Mouse (Mus musculus) left cerebral cortex, adult 8-10 months (tissue): ENCODE results near the gene Ube4a. TPM values are rescaled to one million over a fixed set of nuclear protein-coding genes. Genes with fewer than 3 reads are reported as not detected.
A peak's percentile ranks its signal among the peaks of the same experiment; 100 is the strongest.
"Not testable (repeated sequence)": the region's sequence is repeated elsewhere in the genome, so short reads cannot be mapped to it uniquely, and the experiment has no call there.

ENCODE experiments used
- DNase-seq, 2 experiments: peaks; one replicate each; pipeline ENCODE4 v3.0.0; 2022; ENCODE audit warnings: low spot score in 2 of 2
- total RNA-seq, 4 experiments: library from RNA; stranded (reverse); gene quantifications; 2 replicates each; pipeline ENCODE4 v1.2.4; 2022

Ube4a gene
- total RNA-seq, 4 experiments from 2014 or later = 62.3 to 70.2 (median 68.5) TPM

DNA sequence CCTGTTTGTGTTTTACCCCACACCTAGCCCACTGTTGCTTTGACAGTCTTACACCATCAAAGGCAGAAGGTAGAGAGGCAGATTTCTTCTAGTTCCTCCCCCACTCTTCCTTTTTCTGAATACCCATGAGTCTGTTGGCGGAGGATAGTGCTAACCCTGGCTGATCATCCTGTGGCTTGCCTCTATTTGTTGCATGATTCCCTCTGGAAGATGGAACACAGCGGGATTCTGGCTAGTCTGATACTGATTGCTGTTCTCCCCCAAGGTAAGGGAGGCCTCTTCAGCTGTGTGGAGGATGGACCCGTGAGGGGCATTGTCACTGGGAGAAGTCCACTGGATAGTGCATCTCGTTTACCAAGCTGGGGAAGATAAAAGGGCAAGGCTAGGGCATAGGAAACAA lies 16.3 kb upstream of the Ube4a start, which contains the start of gene Cd3d:
Cd3d (plus strand) TSS at position 111 of the 400 bp plus-strand sequence.
- no peak for DNase-seq

DNA sequence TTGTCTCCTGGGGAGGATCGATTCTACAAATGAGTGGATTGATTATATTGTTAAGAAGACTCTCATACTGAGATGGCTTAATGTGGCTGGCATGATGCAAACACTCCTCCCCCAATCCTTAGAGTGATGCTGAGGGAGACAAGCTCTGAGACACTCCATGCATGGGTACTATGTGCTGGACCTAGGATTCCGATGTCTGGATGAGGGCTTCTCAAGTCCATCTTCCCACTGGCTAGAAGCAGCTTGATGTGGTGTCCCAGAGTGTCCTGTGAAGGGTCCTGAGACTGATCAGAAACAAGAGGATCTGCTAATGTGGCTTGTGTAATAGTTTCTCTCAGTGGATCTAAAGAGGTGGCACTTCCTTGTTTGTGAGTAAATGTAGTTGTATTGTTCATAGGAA lies 15.7 kb upstream of the Ube4a start:
- no peak for DNase-seq

DNA sequence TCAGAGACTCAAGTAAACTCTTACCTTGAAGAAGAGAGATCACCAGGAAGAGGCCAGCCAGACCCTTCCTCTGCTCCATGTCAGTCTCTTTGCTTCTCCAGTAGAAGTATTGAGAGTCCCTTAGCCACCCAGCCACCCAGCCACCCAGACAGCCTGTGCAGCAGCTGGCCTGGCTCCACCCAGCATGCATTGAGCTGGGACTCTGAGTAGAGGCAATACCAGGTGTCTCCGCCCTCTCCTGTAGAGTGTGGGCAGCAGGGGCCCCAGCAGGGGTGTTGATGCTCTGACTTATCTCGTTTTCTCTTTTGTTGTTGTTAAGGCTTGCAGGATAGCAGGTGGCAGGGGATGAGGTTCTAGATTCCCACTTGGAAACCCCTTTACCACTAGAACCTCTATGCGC lies 14.8 kb upstream of the Ube4a start, which contains the start of gene Cd3g:
Cd3g (minus strand) TSS at position 190 of the 400 bp plus-strand sequence.
- no peak for DNase-seq

DNA sequence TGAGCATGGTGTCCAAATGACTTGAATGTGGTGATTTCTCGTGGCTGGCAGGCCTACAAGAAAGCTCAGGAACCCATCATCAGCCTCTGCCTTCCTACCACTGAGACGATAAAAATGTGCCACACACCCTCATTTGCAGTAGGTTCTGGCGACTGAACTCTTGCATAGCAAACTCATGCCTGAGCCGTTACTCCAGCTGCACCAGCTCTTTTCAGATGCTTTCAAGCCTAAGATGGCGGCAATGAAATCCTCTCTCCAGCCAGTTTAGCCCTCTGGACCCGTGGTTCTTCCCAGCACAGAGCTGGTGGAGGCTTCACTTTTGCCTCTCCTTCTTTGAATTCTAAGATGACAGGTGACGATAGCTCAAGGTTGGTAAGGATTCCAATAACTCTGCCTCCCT lies 14.4 kb upstream of the Ube4a start:
- no peak for DNase-seq

DNA sequence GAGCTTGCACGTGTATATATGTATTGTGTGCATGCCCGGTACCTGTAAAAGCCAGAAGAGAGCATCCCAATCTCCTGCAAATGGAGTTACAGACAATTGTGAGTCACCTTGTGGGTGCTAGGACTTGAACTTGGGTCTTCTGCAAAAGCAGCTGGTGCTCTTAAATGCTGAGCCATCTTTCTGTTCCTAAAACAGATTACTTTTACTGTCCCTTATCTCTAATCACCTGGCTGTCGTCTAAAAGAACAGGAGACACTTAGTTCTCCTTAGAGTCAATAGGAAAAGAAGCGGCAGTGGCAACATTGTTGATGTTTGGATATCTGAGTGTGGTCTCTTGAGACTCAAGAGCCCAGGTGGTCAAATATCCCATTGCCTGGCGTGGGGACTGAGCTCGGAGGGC lies 12.4 kb upstream of the Ube4a start:
- no peak for DNase-seq

DNA sequence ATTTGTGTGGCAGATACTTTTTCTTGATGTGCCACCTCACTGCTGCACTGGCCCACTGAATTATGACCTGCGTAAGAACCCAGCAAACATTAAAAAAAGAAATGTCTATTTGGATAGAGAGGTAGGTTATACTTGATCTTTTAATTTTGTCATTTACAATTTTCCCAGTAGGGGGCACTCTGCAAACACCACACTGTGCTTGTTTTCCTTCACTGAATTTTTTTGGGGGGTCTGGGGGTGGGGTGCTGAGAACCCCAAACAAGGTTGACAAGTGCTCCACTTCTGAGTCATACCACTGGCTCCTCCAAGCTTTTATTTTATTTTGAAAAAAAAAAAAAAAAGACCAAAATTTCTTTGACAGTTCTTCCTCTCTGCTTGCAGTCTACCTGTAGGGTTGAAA lies 4.0 kb upstream of the Ube4a start:
- DNase-seq = no peak

DNA sequence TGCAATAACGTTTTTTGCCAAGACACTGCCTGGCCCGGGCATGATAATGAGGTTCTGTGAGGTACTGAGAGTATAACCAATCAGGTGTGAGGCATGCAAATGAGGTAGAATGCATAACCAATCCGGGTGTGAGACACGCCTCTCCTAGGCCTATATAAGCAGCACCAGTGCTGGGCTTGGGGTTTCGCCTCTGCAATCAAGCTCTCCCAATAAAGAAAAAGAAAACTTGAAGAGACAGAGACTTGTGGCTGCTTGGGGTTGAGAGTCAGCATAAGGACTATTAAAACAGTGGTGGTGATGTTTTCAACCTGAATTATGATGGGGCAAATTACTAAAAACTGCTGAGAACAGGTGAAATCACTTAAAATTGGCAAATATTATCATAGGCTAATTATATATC lies 2.4 kb upstream of the Ube4a start:
- DNase-seq = not testable (repeated sequence)

DNA sequence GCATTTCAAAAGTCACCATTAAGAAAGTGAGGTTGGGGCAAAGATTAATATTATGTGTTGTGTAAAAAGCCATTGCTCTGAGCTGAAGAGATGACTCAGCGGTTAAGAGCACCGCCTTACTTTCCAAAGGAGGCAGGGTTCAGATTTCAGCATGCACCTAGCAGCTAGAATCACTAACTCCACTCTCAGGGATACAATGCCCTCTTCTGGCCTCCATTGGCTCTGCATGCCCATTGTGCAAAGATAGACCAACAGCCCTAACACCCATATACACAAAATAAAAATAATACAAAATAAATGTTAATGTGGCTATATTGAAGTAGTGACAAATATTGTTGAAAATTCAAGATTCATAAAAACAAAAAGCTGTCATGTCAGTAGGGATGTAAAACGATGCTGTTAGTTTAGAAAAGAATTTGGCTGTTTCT lies 1.4 kb upstream of the Ube4a start:
- peak; percentile 18 to 30 for DNase-seq

DNA sequence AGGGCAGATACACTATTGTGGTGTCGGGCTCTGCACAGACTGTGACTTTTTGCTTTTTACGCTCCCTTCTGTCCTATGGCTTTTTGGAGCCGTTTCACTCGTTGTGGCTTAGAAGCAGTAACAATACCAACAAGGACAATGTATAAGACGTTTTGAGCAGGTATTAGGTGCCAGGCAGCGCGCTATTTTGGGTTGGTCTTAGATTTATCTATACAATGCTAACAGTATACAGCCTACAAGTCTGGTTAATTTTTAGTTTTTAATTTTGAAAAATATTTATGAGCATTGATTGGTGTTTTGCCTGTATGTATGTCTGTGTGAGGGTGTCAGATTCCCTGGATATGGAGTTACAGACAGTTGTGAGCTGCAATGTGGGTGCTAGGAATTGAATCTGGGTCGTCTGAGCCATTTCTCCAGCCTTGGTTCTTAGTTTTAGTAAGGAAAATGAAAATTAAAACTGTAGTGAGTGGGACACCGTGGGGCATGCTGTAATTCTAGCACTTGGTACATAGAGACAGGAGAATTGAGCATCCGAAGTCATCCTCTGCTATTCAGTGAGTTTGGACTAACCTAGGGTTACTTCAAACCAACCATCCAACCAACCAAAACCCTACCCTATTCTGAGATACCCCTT lies 550 bp upstream of the Ube4a start:
- DNase-seq = no peak

DNA sequence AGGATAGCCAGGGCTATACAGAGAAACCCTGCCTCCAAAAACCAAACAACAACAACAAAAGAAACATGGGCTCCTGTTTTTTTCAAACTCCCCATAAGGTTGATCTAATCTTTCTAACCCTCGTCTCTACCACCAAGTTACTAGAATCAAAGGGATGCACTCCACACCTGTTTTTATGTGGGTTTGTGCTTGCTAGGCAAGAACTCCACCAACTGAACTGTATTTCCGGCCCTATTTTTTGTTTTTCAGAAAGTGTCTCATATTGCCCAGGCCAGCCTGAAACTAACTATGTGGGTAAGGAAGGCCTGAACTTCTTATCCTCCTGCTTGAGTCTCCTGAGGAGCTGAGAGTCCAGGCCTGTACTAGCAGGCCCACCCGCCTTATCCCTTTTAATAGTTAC lies 11.0 kb downstream of the Ube4a start:
- no peak for DNase-seq

DNA sequence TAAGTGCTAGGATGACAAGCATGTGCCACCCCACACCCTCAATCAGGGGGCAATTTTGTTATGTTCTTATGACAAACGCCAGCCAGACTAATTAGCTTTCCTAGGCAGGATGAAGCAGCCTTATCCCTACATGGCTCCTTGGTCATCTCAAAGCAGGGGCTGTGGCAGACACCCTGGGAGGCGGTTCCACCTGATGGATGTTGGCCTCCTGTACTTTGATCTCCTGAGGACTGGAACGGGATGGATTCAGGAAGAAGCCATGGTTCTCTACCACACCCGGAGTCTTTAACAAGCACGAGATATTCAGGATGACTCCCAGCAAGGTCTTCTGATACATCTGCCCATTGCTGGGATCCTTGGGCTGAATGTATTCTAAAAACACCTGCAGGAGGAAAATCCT lies 17.6 kb downstream of the Ube4a start:
- DNase-seq = no peak

DNA sequence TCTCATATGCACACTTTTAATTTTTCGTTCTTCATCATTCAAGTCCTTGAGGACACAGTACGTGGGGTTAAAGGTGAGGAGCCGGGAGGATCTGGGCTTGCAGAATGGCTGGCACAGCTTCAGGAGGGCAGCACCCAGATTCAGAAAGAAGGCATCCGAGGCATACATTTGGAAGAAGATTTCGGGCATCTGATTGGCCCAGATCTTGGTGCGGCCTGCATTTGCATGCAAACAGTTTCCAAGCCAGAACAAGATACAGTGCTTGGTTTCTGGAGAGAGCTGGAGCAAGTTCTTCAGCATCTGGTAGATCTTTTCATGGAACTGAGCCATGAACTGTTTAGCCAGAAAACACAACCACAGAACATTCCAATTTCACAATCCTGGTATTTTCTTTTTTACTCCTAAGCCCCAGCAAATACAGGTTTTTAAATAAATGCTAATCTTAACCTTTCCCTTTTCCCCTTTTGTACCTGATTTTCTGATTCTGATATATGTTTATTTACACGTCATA lies 19.2 kb downstream of the Ube4a start:
- no peak for DNase-seq

DNA sequence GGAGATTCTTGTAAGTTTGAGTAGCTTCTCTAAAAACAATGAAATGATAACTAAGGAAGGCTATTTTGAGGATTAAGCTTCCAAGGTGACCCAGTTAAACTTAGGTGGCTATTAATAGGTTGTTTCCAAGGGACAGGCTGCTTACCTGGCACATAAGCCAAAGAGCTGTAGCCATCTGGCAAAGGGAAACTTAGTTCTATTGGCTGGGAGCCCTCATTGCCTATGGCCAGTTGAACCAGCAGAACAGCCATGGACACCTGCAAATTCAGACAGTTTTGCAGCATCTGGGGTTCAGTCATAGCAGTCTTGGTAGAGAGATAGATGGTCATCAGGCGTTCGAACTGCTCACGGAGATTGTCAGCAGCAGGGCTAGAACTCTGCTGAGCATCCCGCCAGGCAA lies 23.0 kb downstream of the Ube4a start:
- DNase-seq = no peak

DNA sequence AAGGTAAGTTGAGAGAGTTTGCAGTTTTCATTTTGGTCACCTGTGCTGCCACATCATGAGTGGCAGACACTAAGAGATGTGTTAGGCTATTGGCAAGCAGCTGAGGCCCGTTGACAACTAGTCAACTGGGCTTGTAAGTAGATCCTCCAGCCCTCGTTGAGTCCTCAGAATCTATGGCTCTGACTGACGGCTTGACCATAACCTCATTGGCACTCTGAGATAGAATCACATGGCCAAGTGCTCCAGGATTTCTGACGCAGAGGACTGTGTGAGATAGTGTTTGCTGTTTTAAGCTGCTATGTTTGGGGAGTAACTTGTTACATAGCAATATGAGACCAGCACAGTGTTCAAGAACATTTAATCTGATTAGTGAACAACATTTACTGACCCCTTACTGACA lies 23.6 kb downstream of the Ube4a start:
- DNase-seq = no peak

DNA sequence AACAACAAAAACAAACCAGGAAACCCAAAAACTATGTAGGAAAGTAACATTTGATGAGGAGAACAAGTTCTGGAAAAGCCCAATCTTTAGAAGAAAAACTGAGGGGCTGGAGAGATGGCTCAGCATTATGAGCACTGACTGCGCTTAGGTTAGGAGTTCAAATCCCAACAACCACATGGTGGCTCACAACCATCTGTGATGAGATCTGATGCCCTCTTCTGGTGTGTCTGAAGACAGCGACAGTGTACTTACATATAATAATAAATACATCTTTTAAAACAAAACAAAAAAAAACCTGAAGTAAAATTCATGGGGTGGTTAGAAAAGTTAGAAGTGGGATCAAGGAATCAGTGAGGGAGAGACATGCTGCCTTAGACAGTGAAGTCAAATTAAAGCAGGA lies 43.9 kb downstream of the Ube4a start:
- no peak for DNase-seq

DNA sequence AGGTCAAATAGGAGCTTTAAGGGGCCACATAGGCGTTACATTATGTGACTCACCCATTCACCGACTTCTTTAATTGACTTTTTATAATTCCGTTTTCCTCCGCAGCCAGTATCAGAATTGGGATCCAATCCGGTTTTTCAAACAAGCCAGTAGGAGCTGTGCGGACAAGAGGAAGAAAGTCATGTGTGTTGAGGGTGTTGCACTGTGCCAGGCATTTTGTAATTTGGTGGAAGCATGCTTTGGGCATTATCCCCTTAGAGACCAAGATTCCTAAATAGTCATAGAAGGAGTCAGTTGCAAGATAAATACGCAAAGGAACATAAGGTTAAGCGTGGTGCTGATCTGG lies 44.3 kb downstream of the Ube4a start:
- peak in 1 of 2 experiments; percentile 61 for DNase-seq

DNA sequence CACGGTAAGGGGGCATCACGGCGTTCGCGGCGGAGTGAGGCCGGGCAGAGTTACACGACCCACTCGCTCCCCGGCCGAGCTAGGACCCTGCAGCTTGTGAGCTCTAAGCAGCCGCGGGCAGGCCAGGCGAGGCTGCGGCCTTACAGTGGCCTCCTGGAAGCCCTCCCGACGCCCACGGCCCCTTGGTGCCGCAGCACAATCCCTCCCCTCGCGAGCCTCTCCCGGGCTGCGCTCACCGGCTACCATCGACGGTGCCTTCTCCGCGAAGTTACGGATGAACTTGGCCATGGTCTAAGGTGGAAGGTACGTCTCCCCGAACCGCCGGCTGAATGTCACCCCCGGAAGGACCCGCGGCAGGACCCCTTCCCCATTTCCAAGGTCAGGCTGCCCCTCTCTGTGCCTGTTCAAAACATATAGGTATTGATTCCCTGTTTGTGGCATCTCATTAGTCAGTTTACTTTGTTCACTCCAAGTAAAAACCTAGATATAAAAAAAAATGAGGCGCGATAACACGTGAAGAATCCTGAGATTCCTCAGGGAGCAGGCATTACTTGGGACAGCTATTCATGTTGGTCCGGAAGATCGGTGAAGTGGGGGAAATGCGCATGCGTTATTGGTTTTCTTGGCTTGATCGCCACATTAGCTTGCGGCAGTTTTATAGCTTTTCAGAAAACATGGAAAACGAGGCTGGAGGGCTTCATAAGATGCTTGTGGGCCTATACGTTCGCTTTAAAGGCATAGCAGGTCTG lies 44.9 kb downstream of the Ube4a start, which contains the start of gene Atp5l:
Atp5l (minus strand) TSS at position 369 of the 749 bp plus-strand sequence.
- peak; percentile 78 to 80 for DNase-seq

DNA sequence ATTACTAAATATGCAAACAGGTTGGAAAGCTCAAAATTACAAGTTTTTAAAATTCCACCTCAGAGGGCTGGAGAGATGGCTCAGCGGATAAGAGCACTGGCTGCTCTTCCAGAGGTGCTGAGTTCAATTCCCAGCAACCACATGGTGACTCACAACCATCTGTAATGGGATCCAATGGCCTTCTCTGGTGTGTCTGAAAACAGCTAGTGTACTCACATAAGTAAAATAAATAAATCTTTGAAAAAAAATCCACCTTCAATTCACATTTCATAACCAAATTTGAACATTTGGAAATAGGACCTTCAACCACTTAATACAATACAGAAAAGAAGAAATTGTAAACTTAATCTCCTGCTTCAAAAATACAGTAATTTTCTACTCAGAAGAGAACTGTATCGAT lies 45.8 kb downstream of the Ube4a start:
- no peak for DNase-seq

DNA sequence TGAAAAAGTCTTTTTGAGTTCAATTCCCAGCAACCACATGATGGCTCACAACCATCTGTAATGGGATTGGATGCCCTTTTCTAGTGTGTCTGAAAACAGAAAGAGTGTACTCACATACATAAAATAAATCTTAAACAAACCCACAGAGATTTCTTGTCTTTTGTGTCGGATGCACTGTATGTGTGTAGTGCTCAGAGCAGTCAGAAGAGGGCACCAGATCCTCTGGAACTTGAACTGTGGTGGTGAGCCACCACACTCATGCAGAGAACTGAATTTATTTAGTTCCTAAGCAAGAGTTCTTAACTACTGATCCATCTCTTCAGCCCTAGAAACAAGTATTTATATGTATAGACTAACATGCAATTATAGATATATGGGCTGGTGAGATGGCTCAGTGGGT lies 49.2 kb downstream of the Ube4a start:
- no peak for DNase-seq

DNA sequence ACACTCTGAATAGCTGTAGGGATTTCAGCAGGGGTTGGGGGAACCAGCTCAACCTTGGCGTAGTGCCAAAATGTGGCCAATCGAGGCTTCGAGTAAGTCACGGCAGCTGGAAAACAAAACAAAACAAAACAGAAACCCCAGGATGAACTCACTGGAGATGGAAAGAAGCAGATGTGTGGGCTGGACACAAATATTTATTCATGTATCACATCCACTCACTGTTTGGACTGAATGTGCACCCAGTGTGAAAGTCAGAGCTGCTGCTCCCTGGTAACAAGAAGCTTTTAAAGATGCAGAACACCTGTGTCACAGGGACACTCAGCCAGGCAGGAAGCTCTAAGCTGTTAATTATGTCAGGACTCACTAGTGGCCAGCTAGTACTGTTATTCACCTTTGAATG lies 50.7 kb downstream of the Ube4a start:
- DNase-seq = no peak

DNA sequence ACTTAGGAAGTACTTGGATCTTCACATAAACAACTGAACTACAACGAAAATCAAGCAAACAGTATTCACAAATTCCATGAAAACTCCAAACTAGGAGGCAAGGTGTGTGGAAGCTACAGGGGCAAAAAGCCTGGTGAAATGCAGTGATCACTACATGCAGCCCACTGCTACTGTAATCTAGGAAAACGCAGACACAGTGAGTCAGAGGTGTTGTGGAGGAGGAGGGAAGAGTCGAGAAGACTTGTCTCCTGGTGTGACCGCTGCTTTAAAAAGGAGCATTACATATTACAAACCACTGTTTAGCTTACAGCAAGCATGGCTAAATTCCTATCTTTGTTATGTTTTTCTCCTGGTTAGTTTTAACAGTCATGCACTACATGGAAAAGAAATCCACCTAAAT lies 54.0 kb downstream of the Ube4a start:
- DNase-seq = no peak

DNA sequence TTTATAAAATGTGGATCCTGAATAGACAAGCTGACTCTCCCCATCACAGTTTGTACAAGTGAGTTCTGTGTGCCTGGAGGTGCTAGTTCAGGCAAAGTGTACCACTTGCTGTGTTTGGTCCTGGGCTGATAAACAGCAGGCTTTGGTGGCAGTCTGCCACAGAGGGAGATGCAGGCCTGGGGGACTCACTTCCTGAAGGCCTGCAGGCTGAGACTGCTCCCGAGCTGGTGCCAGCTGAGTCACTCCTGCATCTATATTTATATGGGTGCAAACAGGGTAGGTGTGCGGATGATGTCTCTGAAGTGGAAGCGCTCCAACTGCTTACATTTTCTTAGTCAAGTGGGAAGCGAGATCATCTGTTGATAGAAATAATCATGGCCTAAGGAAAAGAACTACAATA lies 59.8 kb downstream of the Ube4a start:
- DNase-seq = peak; percentile 42 to 93

DNA sequence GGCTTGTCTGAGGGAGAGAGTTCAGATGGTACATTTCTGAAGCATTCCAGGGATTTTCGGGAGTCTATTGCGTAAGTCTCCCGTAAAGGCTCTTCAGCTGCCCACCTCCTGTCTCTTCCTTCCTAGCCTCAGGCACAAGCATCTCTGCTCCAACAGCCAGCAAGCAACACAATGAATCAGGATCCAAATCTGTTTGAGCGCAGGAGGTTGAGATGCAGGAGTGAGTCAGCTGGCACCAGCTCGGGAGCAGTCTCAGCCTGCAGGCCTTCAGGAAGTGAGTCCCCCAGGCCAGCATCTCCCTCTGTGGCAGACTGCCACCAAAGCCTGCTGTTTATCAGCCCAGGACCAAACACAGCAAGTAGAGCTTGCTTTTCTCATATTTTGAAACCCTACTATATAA lies 60.4 kb downstream of the Ube4a start:
- peak; percentile 48 to 94 for DNase-seq
